Mouse (Mus musculus) stomach, embryonic 14.5 days (tissue): ENCODE results near the gene Desi2. TPM values are rescaled to one million over a fixed set of nuclear protein-coding genes. Genes with fewer than 3 reads are reported as not detected.
"Not testable (repeated sequence)": the region's sequence is repeated elsewhere in the genome, so short reads cannot be mapped to it uniquely, and the experiment has no call there.

Experiments
- ATAC-seq: fragments of 200-750 bp; cut with Nextera tagmentation; 2 replicates; pipeline ENCODE4 v1.8.0; 2017; ENCODE audit warnings: low read depth, moderate TSS enrichment; ENCODE audit not compliant: insufficient number of reproducible peaks, insufficient read depth, low FRiP score
- H3K27ac ChIP-seq: fragments of 300-500 bp; sonication (generic); 2 replicates; pipeline ENCODE4 v1.5.1; 2014; ENCODE audit warnings: mild to moderate bottlenecking, low read length, moderate library complexity, mixed read lengths
- H3K27me3 ChIP-seq: fragments of 300-500 bp; sonication (generic); 2 replicates; pipeline ENCODE4 v1.6.1; 2014; ENCODE audit warnings: low read length, control low read depth, mixed read lengths; ENCODE audit not compliant: control insufficient read depth, insufficient read depth
- H3K36me3 ChIP-seq: fragments of 300-500 bp; sonication (generic); 2 replicates; pipeline ENCODE4 v1.6.1; 2014; ENCODE audit warnings: mild to moderate bottlenecking, control low read depth, low read length, moderate library complexity, mixed read lengths; ENCODE audit not compliant: control insufficient read depth, insufficient read depth
- H3K4me1 ChIP-seq: fragments of 300-500 bp; sonication (generic); 2 replicates; pipeline ENCODE4 v1.6.1; 2014; ENCODE audit warnings: low read length, control low read depth, mixed read lengths; ENCODE audit not compliant: control insufficient read depth, insufficient read depth
- H3K4me2 ChIP-seq: fragments of 300-500 bp; sonication (generic); replicated peaks from 2 replicates; pipeline ENCODE4 v1.6.1; 2014; ENCODE audit warnings: low read depth, low read length, control low read depth
- H3K4me3 ChIP-seq: fragments of 300-500 bp; sonication (generic); 2 replicates; pipeline ENCODE4 v1.5.1; 2014; ENCODE audit warnings: low read depth, low read length, control low read depth
- H3K9ac ChIP-seq: fragments of 300-500 bp; sonication (generic); replicated peaks from 2 replicates; pipeline ENCODE4 v1.6.1; 2014; ENCODE audit warnings: low read depth, mild to moderate bottlenecking, control low read depth, low read length, moderate library complexity, mixed read lengths
- H3K9me3 ChIP-seq: fragments of 300-500 bp; sonication (generic); 2 replicates; pipeline ENCODE4 v1.6.1; 2016; ENCODE audit warnings: low read depth, low read length, control low read depth; ENCODE audit not compliant: control insufficient read depth
- WGBS: fragments of 180-500 bp; shearing (Covaris S2); extraction: QIAGEN DNeasy Blood & Tissue Kit; methylation state at CpG from one replicate; pipeline ENCODE4 v1.1.7; 2014; 5-methylcytosine and 5-hydroxymethylcytosine counted together
- polyA plus RNA-seq: library from polyadenylated mRNA; unstranded; fragments of >200 nt; fragmentation: Nextera tagmentation; extraction: Ambion mirVana; gene quantifications from 2 replicates; pipeline ENCODE4 v1.2.1, GENCODE M21; 2014

Desi2 gene
- polyA plus RNA-seq, 1 experiment from 2014 or later: 29.3 TPM

- no peaks in the 10 kb centered on the region for H3K27me3 ChIP-seq
- no peak overlapping the region for H3K9ac ChIP-seq
- no peaks in the 10 kb centered on the region for H3K9me3 ChIP-seq
- H3K4me2 ChIP-seq: peak overlapping the region; percentile 74
- H3K4me3 ChIP-seq: peak overlapping the region; percentile 52
- no peaks in the 10 kb centered on the region; the same call in 1 of the 2 replicates for H3K4me1 ChIP-seq
- WGBS: 41% methylated on average over 9 of the region's 9 CpGs
- no peak overlapping the region for H3K27ac ChIP-seq
- H3K36me3 ChIP-seq: no peaks in the 10 kb centered on the region
- ATAC-seq: no peak
These were observed 88.0 kb downstream of the Desi2 start for GRCm38 (mm10) chr1:178275174-178275730.

GRCm38 (mm10) chr1:178275738-178276053 lies 88.5 kb downstream of the Desi2 start:
- Histone ChIP-seq H3K36me3 (no peaks in the 10 kb centered on the region), H3K4me3 (peak overlapping the region; percentile 52), H3K27ac (no peak overlapping the region; the same call in 1 of the 2 replicates), H3K9ac (peak overlapping the region; percentile 84), H3K4me2 (peak overlapping the region; percentile 74), H3K4me1 (no peaks in the 10 kb centered on the region; the same call in 1 of the 2 replicates), H3K9me3 (no peaks in the 10 kb centered on the region), H3K27me3 (no peaks in the 10 kb centered on the region)
- 7% methylated on average over 11 of the region's 11 CpGs for WGBS
- ATAC-seq: peak; percentile 34; the same call in 1 of the 2 replicates

GRCm38 (mm10) chr1:178276054-178276911 lies 89.1 kb downstream of the Desi2 start:
- ATAC-seq: peak; percentile 88
- H3K4me2 ChIP-seq: peak overlapping the region; percentile 74
- under 1% methylated on average over 86 of the region's 87 CpGs for WGBS
- H3K9ac ChIP-seq: peak overlapping the region; percentile 84
- peak overlapping the region; percentile 52 for H3K4me3 ChIP-seq
- no peaks in the 10 kb centered on the region for H3K36me3 ChIP-seq
- H3K27me3 ChIP-seq: no peaks in the 10 kb centered on the region
- H3K9me3 ChIP-seq: no peaks in the 10 kb centered on the region
- H3K4me1 ChIP-seq: no peaks in the 10 kb centered on the region; the same call in 1 of the 2 replicates
- H3K27ac ChIP-seq: peak overlapping the region; percentile 66

- H3K9me3 ChIP-seq, ATAC-seq, H3K4me1 ChIP-seq, H3K36me3 ChIP-seq, H3K9ac ChIP-seq, H3K27ac ChIP-seq, H3K4me3 ChIP-seq, H3K27me3 ChIP-seq, H3K4me2 ChIP-seq: not testable (repeated sequence)
- 79% methylated on average over 3 of the region's 3 CpGs for WGBS
These were observed 96.1 kb downstream of the Desi2 start for GRCm38 (mm10) chr1:178283314-178283713.

GRCm38 (mm10) chr1:178283946-178284720 lies 96.9 kb downstream of the Desi2 start:
- no peaks in the 10 kb centered on the region; the same call in 1 of the 2 replicates for H3K9me3 ChIP-seq
- WGBS: 59% methylated on average over 2 of the region's 2 CpGs
- no peaks in the 10 kb centered on the region for H3K36me3 ChIP-seq
- H3K4me2 ChIP-seq: no peak overlapping the region
- H3K9ac ChIP-seq: no peak overlapping the region
- H3K27me3 ChIP-seq: no peaks in the 10 kb centered on the region
- ATAC-seq: no peak
- H3K4me1 ChIP-seq: no peaks in the 10 kb centered on the region
- H3K4me3 ChIP-seq: no peak overlapping the region
- no peak overlapping the region for H3K27ac ChIP-seq

GRCm38 (mm10) chr1:178287601-178288176 lies 100.5 kb downstream of the Desi2 start:
- no peaks in the 10 kb centered on the region; the same call in 1 of the 2 replicates for H3K9me3 ChIP-seq
- no peak overlapping the region for H3K9ac ChIP-seq
- H3K36me3 ChIP-seq: no peaks in the 10 kb centered on the region
- no peaks in the 10 kb centered on the region for H3K27me3 ChIP-seq
- H3K27ac ChIP-seq: no peak overlapping the region
- H3K4me2 ChIP-seq: no peak overlapping the region
- no peaks in the 10 kb centered on the region for H3K4me1 ChIP-seq
- no peak overlapping the region for H3K4me3 ChIP-seq
- no peak for ATAC-seq
- WGBS: 53% methylated on average over 8 of the region's 8 CpGs

- no peaks in the 10 kb centered on the region for H3K9me3 ChIP-seq
- no peaks in the 10 kb centered on the region for H3K27me3 ChIP-seq
- no peak overlapping the region for H3K4me3 ChIP-seq
- no peak overlapping the region for H3K9ac ChIP-seq
- H3K27ac ChIP-seq: no peak overlapping the region
- H3K36me3 ChIP-seq: no peaks in the 10 kb centered on the region
- no peak for ATAC-seq
- WGBS: 72% methylated on average over 3 of the region's 3 CpGs
- H3K4me2 ChIP-seq: no peak overlapping the region
- no peaks in the 10 kb centered on the region for H3K4me1 ChIP-seq
These were observed 104.5 kb downstream of the Desi2 start for GRCm38 (mm10) chr1:178291716-178292115.

- H3K27ac ChIP-seq: no peak overlapping the region
- H3K36me3 ChIP-seq: no peaks in the 10 kb centered on the region
- 84% methylated on average over 1 of the region's 1 CpGs for WGBS
- H3K4me2 ChIP-seq: no peak overlapping the region
- H3K9me3 ChIP-seq: no peaks in the 10 kb centered on the region
- no peak overlapping the region for H3K4me3 ChIP-seq
- no peaks in the 10 kb centered on the region for H3K27me3 ChIP-seq
- no peak for ATAC-seq
- no peaks in the 10 kb centered on the region for H3K4me1 ChIP-seq
- H3K9ac ChIP-seq: no peak overlapping the region
These were observed 106.8 kb downstream of the Desi2 start for GRCm38 (mm10) chr1:178294051-178294450.
